Comparison of ENCODE assay signal across 9 mouse cellular contexts in the genomic region with DNA sequence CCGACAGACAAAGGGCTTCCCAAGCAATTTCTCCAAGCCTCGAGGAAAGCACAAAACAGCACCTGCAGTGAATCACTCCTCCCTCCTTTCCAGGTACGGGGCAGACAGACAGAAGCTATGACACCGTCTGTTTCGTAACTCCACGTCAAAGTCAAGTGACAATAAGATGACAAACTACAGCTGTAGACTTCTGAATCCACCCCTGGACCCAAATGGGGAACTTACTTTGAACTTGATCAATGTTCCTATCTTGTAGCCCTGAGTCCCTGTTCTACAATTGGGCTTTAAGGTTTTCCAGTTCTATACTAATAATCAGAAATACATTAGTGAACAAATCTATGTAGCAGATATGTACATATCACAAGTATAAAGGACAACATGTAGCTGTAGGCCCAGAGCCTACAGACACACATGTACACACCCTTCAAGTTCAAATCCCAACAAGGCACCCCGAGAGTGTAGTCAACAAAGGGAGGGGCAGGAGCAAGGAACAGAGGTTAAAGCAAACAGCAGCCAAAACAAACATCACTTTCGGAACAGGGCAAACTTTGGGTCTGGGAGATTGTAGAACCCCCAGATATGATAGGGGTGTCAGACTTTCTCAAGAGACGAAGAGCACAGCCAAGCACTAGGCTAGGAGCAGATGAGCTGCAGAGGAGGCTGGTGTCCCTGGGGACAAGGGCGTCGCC. TPM values are rescaled to one million over a fixed set of nuclear protein-coding genes. Genes with fewer than 3 reads are reported as not detected.
DNase-seq lines count a peak whose midpoint lies in the region; ATAC-seq and TF ChIP-seq lines count a peak whose summit lies in the region.
"Had no signal": no experiment of that assay in that cellular context is flagged by ENCODE, and none has a peak within 500 bp of the region (broad histone marks: within the 10 kb centered on the region; RNA-seq: fewer than 3 reads in every experiment).

No protein-coding gene starts in this region.

- peak; percentile 20; the same call in 1 of the 2 replicates for ATAC-seq in frontal cortex, adult (ENCODE audit: low TSS enrichment)

- TF ChIP-seq POLR2A in bone marrow macrophage, adult 2 months (IDR thresholded peaks at IDR 0.05; ENCODE audit: borderline replicate concordance, low read depth, low read length): no peak

- no peak for TF ChIP-seq CTCF in bone marrow macrophage, adult 2 months (IDR thresholded peaks at IDR 0.05; ENCODE audit: low read depth, low read length)

- peak overlapping the region; percentile 50 for H3K27ac ChIP-seq in bone marrow macrophage, adult 2 months (ENCODE audit: insufficient read depth, low read depth, low read length)
- H3K27ac ChIP-seq in hindbrain, embryonic 10.5 days: no peak overlapping the region
- H3K27ac ChIP-seq: heart, adult 2 months had no signal

- H3K36me3 ChIP-seq in hindbrain, embryonic 10.5 days: no peaks in the 10 kb centered on the region

- H3K27me3 ChIP-seq in hindbrain, embryonic 10.5 days (ENCODE audit: insufficient read depth, poor library complexity, severe bottlenecking): peaks cover 57% of the 10 kb centered on the region

- peak overlapping the region; percentile 66 for H3K4me3 ChIP-seq in bone marrow macrophage, adult 2 months (ENCODE audit: insufficient read depth, low read length)
- H3K4me3 ChIP-seq in hindbrain, embryonic 10.5 days: peak overlapping the region; percentile 60

- WGBS in hindbrain, embryonic 10.5 days: 55% methylated on average over 11 of the region's 11 CpGs

- H3K4me1 ChIP-seq in bone marrow macrophage, adult 2 months (ENCODE audit: control insufficient read depth, insufficient read depth, low read length): peaks cover 9% of the 10 kb centered on the region
- H3K4me1 ChIP-seq in hindbrain, embryonic 10.5 days (replicated peaks): no peaks in the 10 kb centered on the region

- H3K9me3 ChIP-seq in hindbrain, embryonic 10.5 days: no peaks in the 10 kb centered on the region

- no peak for DNase-seq in frontal cortex, postnatal 10 days (ENCODE audit: low spot score in 2 of 2)
- DNase-seq in hindbrain, embryonic 10.5 days (ENCODE audit: low spot score): no peak
- peak; percentile 25 for DNase-seq in lung, postnatal 36 days
- no peak for DNase-seq in adrenal gland, postnatal 10 days
- no peak for DNase-seq in frontal cortex, postnatal 25 days (ENCODE audit: low spot score in 2 of 2)
- no peak for DNase-seq in thymus, postnatal 36 days

RNA-seq across cellular contexts. Expression of gene Reps2, which starts 0.9 kb away (rescaled TPM):
- 27.3 and 38.8 TPM in 2 replicates for polyA plus RNA-seq in bone marrow macrophage, adult 2 months (2012; ENCODE audit: insufficient read depth, insufficient read length, missing spikeins)
- polyA plus RNA-seq in hindbrain, embryonic 10.5 days (2016; fragmentation: Nextera tagmentation; extraction: Ambion mirVana): 0.38 and 0.52 TPM in 2 replicates
- 1 to 10 TPM; 4.0 to 6.2 TPM for total RNA-seq in adrenal gland, postnatal 10 days (2021)

Comparison
In these comparisons a context has a peak if more than half of its experiments do, and no peak if none do; other contexts are left out.
1. RNA of gene Reps2, which starts 0.9 kb away (polyA plus RNA-seq): 27.3 to 38.8 TPM in bone marrow macrophage, adult 2 months; 0.38 to 0.52 TPM in hindbrain, embryonic 10.5 days; every median in the first group is over 10 times any median in the second.